Mouse (Mus musculus) thymus, adult 2 months (tissue): ENCODE results near the gene Cpm.

Experiments
- CTCF ChIP-seq: fragments of 200-500 bp; IDR thresholded peaks from 2 replicates; pipeline ENCODE4 v1.5.1; 2012; ENCODE audit warnings: mild to moderate bottlenecking, control low read depth, low read length, moderate library complexity, borderline replicate concordance; ENCODE audit not compliant: control insufficient read depth, poor library complexity, insufficient read depth; ENCODE audit errors: extremely low read depth
- POLR2A ChIP-seq: fragments of 200-500 bp; IDR thresholded peaks from 2 replicates; pipeline ENCODE4 v1.6.1; 2012; ENCODE audit warnings: mild to moderate bottlenecking, low read length, control low read depth, moderate library complexity; ENCODE audit not compliant: control insufficient read depth, poor library complexity, insufficient read depth; ENCODE audit errors: extremely low read depth

DNA sequence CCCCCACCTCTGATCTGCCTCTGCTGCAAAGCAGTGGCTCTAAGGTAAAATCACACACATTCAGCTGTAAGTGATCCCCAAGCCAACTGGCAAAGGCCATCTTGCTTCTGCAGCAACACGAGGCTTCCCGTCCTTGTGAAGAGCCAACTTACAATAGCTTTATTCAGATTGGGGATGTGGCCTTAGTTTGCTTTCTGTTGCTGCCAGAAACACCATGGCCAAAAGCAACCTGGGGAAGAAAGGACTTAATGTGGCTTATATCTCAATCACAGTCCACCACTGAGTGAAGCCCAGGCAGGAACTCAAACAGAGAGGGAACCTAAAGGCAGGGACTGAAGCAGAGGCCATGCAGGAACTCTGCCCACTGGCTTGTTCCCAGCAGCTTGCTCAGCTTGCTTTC, 17.3 kb upstream of the Cpm start:
- TF ChIP-seq CTCF (no peak), POLR2A (no peak)
